Mouse (Mus musculus) lung, postnatal 0 days (tissue): ENCODE measurements around the gene Fam135a. TPM values are rescaled to one million over a fixed set of nuclear protein-coding genes. Genes with fewer than 3 reads are reported as not detected.
"Not testable (repeated sequence)": the region's sequence is repeated elsewhere in the genome, so short reads cannot be mapped to it uniquely, and the experiment has no call there.

ENCODE experiments used
- ATAC-seq: fragments of 200-750 bp; cut with Nextera tagmentation; 2 replicates; pipeline ENCODE4 v1.8.0; 2017; ENCODE audit warnings: moderate library complexity
- DNase-seq: peaks from one replicate; pipeline ENCODE4 v3.0.0-alpha.2; 2016; ENCODE audit warnings: low spot score
- H3K27ac ChIP-seq: fragments of 300-500 bp; sonication (generic); 2 replicates; pipeline ENCODE4 v1.5.1; 2014; ENCODE audit warnings: antibody characterized with exemption, mild to moderate bottlenecking, low read length, mixed read lengths
- H3K27me3 ChIP-seq: fragments of 300-500 bp; sonication (generic); replicated peaks from 2 replicates; pipeline ENCODE4 v1.6.1; 2014; ENCODE audit warnings: low read length, mixed read lengths; ENCODE audit not compliant: insufficient read depth
- H3K36me3 ChIP-seq: fragments of 300-500 bp; sonication (generic); 2 replicates; pipeline ENCODE4 v1.6.1; 2014; ENCODE audit warnings: low read length, mixed read lengths; ENCODE audit not compliant: insufficient read depth
- H3K4me1 ChIP-seq: fragments of 300-500 bp; sonication (generic); 2 replicates; pipeline ENCODE4 v1.6.1; 2014; ENCODE audit warnings: antibody characterized with exemption, low read depth, low read length, mixed read lengths; ENCODE audit not compliant: insufficient read depth
- H3K4me2 ChIP-seq: fragments of 300-500 bp; sonication (generic); replicated peaks from 2 replicates; pipeline ENCODE4 v1.6.1; 2014; ENCODE audit warnings: low read depth, mild to moderate bottlenecking, low read length, moderate library complexity, mixed read lengths
- H3K4me3 ChIP-seq: fragments of 300-500 bp; sonication (generic); 2 replicates; pipeline ENCODE4 v1.5.1; 2014; ENCODE audit warnings: low read depth, low read length
- H3K9ac ChIP-seq: fragments of 300-500 bp; sonication (generic); replicated peaks from 2 replicates; pipeline ENCODE4 v1.6.1; 2014; ENCODE audit warnings: low read depth, mild to moderate bottlenecking
- H3K9me3 ChIP-seq: fragments of 300-500 bp; sonication (generic); 2 replicates; pipeline ENCODE4 v1.6.1; 2016; ENCODE audit warnings: low read length, mixed read lengths
- CTCF ChIP-seq: IDR thresholded peaks from 2 replicates; pipeline ENCODE4 v1.5.1; 2016; ENCODE audit warnings: antibody characterized with exemption, mild to moderate bottlenecking
- EP300 ChIP-seq: IDR thresholded peaks from 2 replicates; pipeline ENCODE4 v1.6.1; 2016; ENCODE audit warnings: antibody characterized with exemption, mild to moderate bottlenecking, control low read depth
- WGBS: fragments of 180-500 bp; shearing (Covaris S2); extraction: QIAGEN DNeasy Blood & Tissue Kit; methylation state at CpG from one replicate; pipeline ENCODE4 v1.1.7; 2014; 5-methylcytosine and 5-hydroxymethylcytosine counted together
- polyA plus RNA-seq: library from polyadenylated mRNA; unstranded; fragments of >200 nt; fragmentation: Nextera tagmentation; extraction: Ambion mirVana; gene quantifications from 2 replicates; pipeline ENCODE4 v1.2.1, GENCODE M21; 2015

Gene Fam135a
- polyA plus RNA-seq, 1 experiment from 2014 or later = 15.2 TPM

GRCm38 (mm10) chr1:23983118-23983517, 117.0 kb downstream of the Fam135a start:
- no peak for TF ChIP-seq CTCF
- no peak for TF ChIP-seq EP300
- no peak overlapping the region for H3K9ac ChIP-seq
- H3K27me3 ChIP-seq = no peaks in the 10 kb centered on the region
- H3K9me3 ChIP-seq = no peaks in the 10 kb centered on the region
- no peak overlapping the region for H3K27ac ChIP-seq
- no peak overlapping the region for H3K4me3 ChIP-seq
- WGBS = 80% methylated on average over 3 of the region's 3 CpGs
- DNase-seq (no peak), ATAC-seq (no peak)
- no peaks in the 10 kb centered on the region for H3K36me3 ChIP-seq
- no peaks in the 10 kb centered on the region for H3K4me1 ChIP-seq
- no peak overlapping the region for H3K4me2 ChIP-seq

- Histone ChIP-seq H3K27ac (no peak overlapping the region), H3K4me1 (no peaks in the 10 kb centered on the region), H3K4me3 (no peak overlapping the region), H3K9me3 (no peaks in the 10 kb centered on the region), H3K27me3 (no peaks in the 10 kb centered on the region), H3K36me3 (no peaks in the 10 kb centered on the region), H3K9ac (no peak overlapping the region), H3K4me2 (no peak overlapping the region)
- WGBS = 84% methylated on average over 6 of the region's 6 CpGs
- DNase-seq = no peak
- no peak for TF ChIP-seq EP300
- TF ChIP-seq CTCF = no peak
- ATAC-seq = no peak
Measured at GRCm38 (mm10) chr1:23978281-23978680, 121.9 kb downstream of the Fam135a start.

GRCm38 (mm10) chr1:23971159-23971558, 129.0 kb downstream of the Fam135a start:
- not testable (repeated sequence) for H3K4me2 ChIP-seq, ATAC-seq, H3K4me1 ChIP-seq, H3K4me3 ChIP-seq, H3K36me3 ChIP-seq, H3K9ac ChIP-seq, H3K9me3 ChIP-seq, DNase-seq, H3K27me3 ChIP-seq, H3K27ac ChIP-seq
- WGBS = 85% methylated on average over 3 of the region's 4 CpGs

GRCm38 (mm10) chr1:23968027-23968725, 132.0 kb downstream of the Fam135a start:
- no peak overlapping the region for H3K4me3 ChIP-seq
- no peak overlapping the region for H3K27ac ChIP-seq
- TF ChIP-seq CTCF (no peak), EP300 (no peak)
- DNase-seq = no peak
- H3K27me3 ChIP-seq = no peaks in the 10 kb centered on the region
- 82% methylated on average over 9 of the region's 9 CpGs for WGBS
- no peaks in the 10 kb centered on the region for H3K4me1 ChIP-seq
- H3K36me3 ChIP-seq = no peaks in the 10 kb centered on the region
- no peak; the same call in 1 of the 2 replicates for ATAC-seq
- no peaks in the 10 kb centered on the region for H3K9me3 ChIP-seq
- H3K9ac ChIP-seq = no peak overlapping the region
- no peak overlapping the region for H3K4me2 ChIP-seq

GRCm38 (mm10) chr1:23966226-23966625, 133.9 kb downstream of the Fam135a start:
- Histone ChIP-seq H3K9me3 (no peaks in the 10 kb centered on the region), H3K4me1 (no peaks in the 10 kb centered on the region), H3K36me3 (no peaks in the 10 kb centered on the region), H3K4me2 (no peak overlapping the region), H3K27me3 (no peaks in the 10 kb centered on the region), H3K4me3 (no peak overlapping the region), H3K9ac (no peak overlapping the region), H3K27ac (no peak overlapping the region)
- 38% methylated on average over 1 of the region's 1 CpGs for WGBS
- TF ChIP-seq EP300 = no peak
- TF ChIP-seq CTCF = no peak
- DNase-seq (no peak), ATAC-seq (no peak)

Other genes starting within 250 kb of the Fam135a start
- 55.1 and 56.7 TPM in 2 replicates for gene Smap1, start 178.0 kb downstream of the Fam135a start, polyA plus RNA-seq
- gene Sdhaf4, start 94.7 kb downstream of the Fam135a start, polyA plus RNA-seq = 80.7 and 84.3 TPM in 2 replicates
- 0.27 and 0.50 TPM in 2 replicates for gene Col9a1, start 77.3 kb upstream of the Fam135a start, polyA plus RNA-seq